Mouse (Mus musculus) splenic B cell, adult 2 months (primary cell): Measurements from ENCODE around the gene Klf9.

Experiments used
- DNase-seq: peaks from one replicate; pipeline ENCODE4 v3.0.0-alpha.2; 2011; ENCODE audit warnings: low read depth, low spot score
- H3K27me3 ChIP-seq: 2 replicates; pipeline ENCODE4 v1.6.1; 2012; ENCODE audit warnings: mild to moderate bottlenecking, low read length, moderate library complexity, mixed read lengths; ENCODE audit not compliant: control insufficient read depth, poor library complexity, insufficient read depth, severe bottlenecking
- H3K36me3 ChIP-seq: 2 replicates; pipeline ENCODE4 v1.6.1; 2012; ENCODE audit warnings: mild to moderate bottlenecking, low read length, moderate library complexity, mixed read lengths; ENCODE audit not compliant: control insufficient read depth, poor library complexity, insufficient read depth, severe bottlenecking

Gene Klf9

GRCm38 (mm10) chr19:23166550-23167284 lies 25.7 kb downstream of the Klf9 start:
- Histone ChIP-seq H3K36me3 (no peaks in the 10 kb centered on the region), H3K27me3 (no peaks in the 10 kb centered on the region)
- no peak for DNase-seq

DNA sequence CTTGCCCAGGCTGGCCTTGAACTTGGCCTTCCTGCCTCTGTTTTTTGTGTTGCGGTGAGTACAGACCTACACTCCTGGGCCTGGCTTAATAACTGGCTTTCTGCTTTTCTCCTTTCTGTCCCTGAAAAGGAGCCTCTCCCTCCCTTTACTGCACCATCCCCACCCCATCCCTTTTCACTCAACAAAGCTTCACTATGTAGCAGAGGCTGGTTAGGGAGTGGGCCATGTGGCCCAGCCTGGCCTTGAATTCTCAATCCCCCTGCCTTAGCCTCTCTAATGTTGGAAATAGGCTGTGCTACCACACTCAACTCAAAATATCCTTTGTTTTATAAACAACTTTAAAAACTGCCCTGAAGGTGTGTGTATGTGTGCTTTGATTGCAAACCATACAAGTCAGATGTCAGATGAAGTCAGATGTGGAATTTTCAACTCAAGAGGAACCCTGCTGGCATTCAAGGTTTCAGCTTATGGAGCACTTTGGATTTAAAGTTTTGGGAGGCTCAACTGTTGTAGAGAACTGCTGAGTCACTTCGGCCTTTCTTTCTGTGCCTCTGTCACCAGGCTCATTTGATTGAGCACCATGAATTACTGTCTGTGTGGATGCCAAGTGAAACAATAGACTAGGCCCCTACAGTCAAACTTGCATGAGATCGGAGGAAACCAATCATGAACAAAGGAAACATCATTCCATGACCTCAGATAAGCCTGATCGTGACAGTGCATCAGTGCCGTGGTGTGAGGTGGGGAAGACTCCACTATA lies 28.1 kb downstream of the Klf9 start:
- DNase-seq, result no peak
- Histone ChIP-seq H3K36me3 (no peaks in the 10 kb centered on the region), H3K27me3 (no peaks in the 10 kb centered on the region)

DNA sequence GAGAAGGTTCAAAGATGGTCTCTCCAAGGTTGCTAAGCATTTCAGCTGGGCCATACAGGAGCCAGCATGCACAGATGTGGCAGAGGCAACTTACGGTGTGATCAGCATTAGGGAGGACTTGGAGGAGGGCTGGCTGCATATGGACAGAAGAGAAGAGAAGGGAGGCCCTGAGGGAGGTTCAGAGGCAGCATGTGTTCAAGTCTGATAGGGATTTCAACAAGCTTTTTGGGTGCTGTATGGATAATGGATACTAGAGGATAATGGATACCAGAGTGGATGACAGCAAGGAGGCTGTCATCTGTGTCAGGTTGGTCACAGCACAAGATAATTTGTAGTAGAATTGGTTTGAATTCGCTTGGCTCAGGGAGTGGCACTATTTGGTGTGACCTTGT lies 28.6 kb downstream of the Klf9 start:
- Histone ChIP-seq H3K27me3 (no peaks in the 10 kb centered on the region), H3K36me3 (no peaks in the 10 kb centered on the region)
- no peak for DNase-seq

- Histone ChIP-seq H3K27me3 (no peaks in the 10 kb centered on the region), H3K36me3 (no peaks in the 10 kb centered on the region)
- no peak for DNase-seq
Measured at GRCm38 (mm10) chr19:23170476-23170875, 29.4 kb downstream of the Klf9 start.

DNA sequence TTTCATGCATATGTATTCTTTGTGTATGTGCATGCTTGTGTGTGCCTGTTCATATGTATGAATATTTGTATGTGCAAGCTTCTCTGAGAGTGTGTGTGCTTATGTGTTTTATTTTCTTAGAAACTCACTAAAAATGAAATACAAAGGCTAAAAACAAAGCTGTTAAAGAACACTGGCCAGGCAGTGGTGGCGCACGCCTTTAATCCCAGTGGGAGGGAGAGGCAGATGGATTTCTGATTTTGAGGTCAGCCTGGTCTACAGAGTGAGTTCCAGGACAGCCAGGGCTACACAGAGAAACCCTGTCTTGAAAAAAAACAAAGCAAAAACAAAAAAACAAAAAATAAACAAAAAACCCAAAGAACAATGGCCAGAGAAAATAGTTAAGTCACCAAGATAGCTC lies 30.1 kb downstream of the Klf9 start:
- no peak for DNase-seq
- Histone ChIP-seq H3K27me3 (no peaks in the 10 kb centered on the region), H3K36me3 (no peaks in the 10 kb centered on the region)

- no peaks in the 10 kb centered on the region for H3K36me3 ChIP-seq
- DNase-seq, result no peak
- no peaks in the 10 kb centered on the region for H3K27me3 ChIP-seq
Measured at GRCm38 (mm10) chr19:23175090-23175489, 34.1 kb downstream of the Klf9 start.

DNA sequence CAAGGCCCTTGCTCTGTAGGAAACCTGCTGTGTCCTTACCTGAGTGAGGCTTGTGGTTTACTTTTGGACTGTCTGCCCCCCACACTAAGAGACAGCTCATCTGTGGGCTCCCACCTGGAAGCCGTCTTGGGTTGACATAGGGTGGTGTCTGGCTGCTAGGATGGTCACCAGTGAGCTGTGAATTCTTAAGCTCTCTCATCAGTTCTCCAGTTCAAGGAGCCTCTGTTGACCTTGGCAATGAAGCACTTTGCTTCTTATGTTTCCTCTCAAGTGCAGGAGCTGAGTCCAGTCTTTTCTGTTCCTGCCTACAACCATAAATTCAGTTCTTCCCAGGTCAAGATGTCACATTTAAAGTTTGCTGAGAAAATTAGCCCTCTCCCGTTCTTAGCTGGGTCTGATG lies 34.5 kb downstream of the Klf9 start:
- no peaks in the 10 kb centered on the region for H3K27me3 ChIP-seq
- no peak for DNase-seq
- H3K36me3 ChIP-seq, result no peaks in the 10 kb centered on the region

GRCm38 (mm10) chr19:23178533-23178932 lies 37.5 kb downstream of the Klf9 start:
- DNase-seq, result no peak
- Histone ChIP-seq H3K27me3 (no peaks in the 10 kb centered on the region), H3K36me3 (no peaks in the 10 kb centered on the region)

- Histone ChIP-seq H3K27me3 (no peaks in the 10 kb centered on the region), H3K36me3 (no peaks in the 10 kb centered on the region)
- no peak for DNase-seq
Measured at GRCm38 (mm10) chr19:23183493-23183892, 42.5 kb downstream of the Klf9 start.

DNA sequence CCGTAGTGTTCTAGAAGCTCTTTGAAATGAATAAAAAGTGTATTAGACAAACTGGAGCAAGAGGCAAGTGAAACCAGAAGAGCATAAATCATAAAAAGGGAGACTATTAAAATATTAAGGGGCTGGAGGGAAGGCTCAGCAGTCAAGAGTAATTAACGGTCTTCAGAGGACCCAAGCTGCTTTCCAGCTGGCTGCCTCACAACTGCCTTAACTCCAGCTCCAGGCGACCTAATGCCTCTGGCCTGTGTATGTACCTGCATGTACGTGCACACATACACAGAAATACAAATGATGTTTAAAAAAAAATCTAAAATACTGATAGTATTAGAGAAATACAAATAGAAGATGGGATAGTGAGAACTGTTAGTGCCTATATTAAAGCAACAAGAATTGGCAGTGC lies 43.0 kb downstream of the Klf9 start:
- no peak for DNase-seq
- H3K36me3 ChIP-seq, result no peaks in the 10 kb centered on the region
- H3K27me3 ChIP-seq, result no peaks in the 10 kb centered on the region

DNA sequence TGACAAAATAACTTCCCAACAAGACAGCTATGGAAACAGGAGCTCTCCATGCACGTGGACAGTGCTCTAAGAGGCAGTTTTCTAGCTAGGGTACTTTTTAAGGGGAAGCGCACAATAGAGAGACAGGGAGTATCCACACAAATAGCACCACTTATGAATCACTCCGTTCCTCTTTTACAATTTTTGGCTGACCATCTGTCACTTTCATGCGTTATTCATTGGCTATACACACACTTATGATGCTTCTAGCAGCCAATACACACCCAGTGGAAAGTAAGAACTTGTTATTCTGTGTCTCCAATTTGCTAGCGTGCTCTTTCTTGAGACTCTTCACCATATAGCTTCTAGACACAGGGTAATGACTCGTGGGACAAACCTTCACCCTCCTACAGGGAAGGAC lies 46.7 kb downstream of the Klf9 start:
- DNase-seq, result no peak
- Histone ChIP-seq H3K36me3 (no peaks in the 10 kb centered on the region), H3K27me3 (no peaks in the 10 kb centered on the region)

DNA sequence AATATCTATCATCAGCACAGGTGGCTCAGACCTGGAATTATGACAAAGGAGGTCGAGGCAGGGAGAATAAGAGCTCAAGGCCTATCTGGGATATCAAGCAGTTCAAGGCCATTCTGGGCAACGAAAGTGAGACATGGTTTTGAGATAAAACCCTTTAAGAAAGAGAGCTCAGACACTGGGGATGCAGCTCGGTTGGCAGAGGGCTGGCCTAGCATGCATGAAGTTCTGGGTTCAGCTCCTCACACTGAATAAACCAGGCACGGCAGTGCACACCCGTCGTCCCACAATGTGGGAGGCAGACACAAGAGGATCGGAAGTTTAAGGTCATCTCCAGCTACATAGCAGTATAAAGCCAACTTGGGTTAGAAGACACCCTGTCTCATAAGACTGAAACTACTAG lies 48.0 kb downstream of the Klf9 start:
- Histone ChIP-seq H3K36me3 (no peaks in the 10 kb centered on the region), H3K27me3 (no peaks in the 10 kb centered on the region)
- no peak for DNase-seq

DNA sequence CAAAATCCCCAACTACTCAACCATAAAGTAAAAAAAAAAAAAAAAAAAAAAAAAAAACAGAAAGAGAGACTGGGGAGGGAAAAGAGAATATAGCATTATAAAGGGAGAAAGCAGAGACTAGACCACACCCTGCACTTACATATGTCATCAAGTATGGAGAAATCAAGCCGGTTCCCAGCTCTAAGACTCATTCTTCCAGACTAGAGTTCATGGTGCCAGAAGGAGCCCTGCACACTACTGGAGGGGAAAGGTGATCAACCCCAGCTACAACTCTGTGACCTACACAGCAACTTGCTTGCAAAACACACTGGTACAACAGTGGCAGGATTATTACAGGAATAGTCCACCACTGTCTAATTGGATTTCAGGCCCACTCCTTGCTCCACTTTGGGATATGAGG lies 48.7 kb downstream of the Klf9 start:
- Histone ChIP-seq H3K27me3 (no peaks in the 10 kb centered on the region), H3K36me3 (no peaks in the 10 kb centered on the region)
- DNase-seq, result no peak

DNA sequence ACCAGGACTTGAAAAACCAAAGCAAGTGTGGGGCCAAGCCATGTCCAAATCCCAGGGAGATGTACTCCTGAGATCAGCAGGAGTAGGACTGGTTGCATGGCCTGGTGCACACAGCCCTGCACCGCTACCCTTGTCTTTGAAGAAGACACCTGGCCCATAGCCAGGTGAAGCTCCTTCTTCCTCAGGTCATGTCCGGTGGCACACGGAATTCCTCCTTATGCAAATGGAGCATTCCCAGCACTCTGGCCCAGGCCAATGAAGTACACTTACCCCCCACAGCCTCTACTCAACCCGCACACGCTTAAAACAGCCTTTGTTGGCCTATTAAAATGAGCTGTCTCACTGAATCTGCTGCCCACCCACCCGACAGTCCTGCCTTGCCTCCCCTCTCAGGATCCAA lies 50.5 kb downstream of the Klf9 start:
- DNase-seq, result no peak
- Histone ChIP-seq H3K27me3 (no peaks in the 10 kb centered on the region), H3K36me3 (no peaks in the 10 kb centered on the region)

- Histone ChIP-seq H3K36me3 (no peaks in the 10 kb centered on the region), H3K27me3 (no peaks in the 10 kb centered on the region)
- no peak for DNase-seq
Measured at GRCm38 (mm10) chr19:23193076-23193475, 52.0 kb downstream of the Klf9 start.
